Mouse (Mus musculus) liver, embryonic 14.5 days (tissue): ENCODE results near the gene 9130213A22Rik. TPM values are rescaled to one million over a fixed set of nuclear protein-coding genes. Genes with fewer than 3 reads are reported as not detected.

Experiments used
- ATAC-seq: fragments of 200-750 bp; cut with Nextera tagmentation; 2 replicates; pipeline ENCODE4 v1.8.0; 2017; ENCODE audit warnings: moderate number of reproducible peaks, mild to moderate bottlenecking, moderate library complexity; ENCODE audit not compliant: insufficient read depth
- DNase-seq, 3 experiments: peaks; one replicate each; pipeline ENCODE4 v3.0.0-alpha.2; 2012 to 2013; ENCODE audit warnings: low read depth in 3 of 3, low spot score in 3 of 3
- H3K27ac ChIP-seq: fragments of 300-500 bp; sonication (generic); 2 replicates; pipeline ENCODE4 v1.5.1; 2014; ENCODE audit warnings: moderate library complexity, mild to moderate bottlenecking, control low read depth, inconsistent platforms
- H3K27me3 ChIP-seq: fragments of 300-500 bp; sonication (generic); 2 replicates; pipeline ENCODE4 v1.6.1; 2014; ENCODE audit warnings: mild to moderate bottlenecking, low read length, moderate library complexity; ENCODE audit not compliant: control insufficient read depth, insufficient read depth
- H3K36me3 ChIP-seq: fragments of 300-500 bp; sonication (generic); replicated peaks from 2 replicates; pipeline ENCODE4 v1.6.1; 2014; ENCODE audit warnings: low read depth; ENCODE audit not compliant: control insufficient read depth, insufficient read depth
- H3K4me1 ChIP-seq, 2 experiments: fragments of 200-500 bp in 1 of 2; fragments of 300-500 bp in 1 of 2; sonication (generic) in 1 of 2; replicated peaks; 2 replicates each; pipeline ENCODE4 v1.6.1; 2012 to 2014; ENCODE audit warnings: antibody characterized with exemption in 1 of 2, inconsistent platforms in 1 of 2, low read length in 1 of 2; ENCODE audit not compliant: control insufficient read depth in 2 of 2, insufficient read depth in 2 of 2
- H3K4me2 ChIP-seq: fragments of 300-500 bp; sonication (generic); 2 replicates; pipeline ENCODE4 v1.6.1; 2014; ENCODE audit warnings: low read depth, mild to moderate bottlenecking, control low read depth, moderate library complexity
- H3K4me3 ChIP-seq, 2 experiments: fragments of 200-500 bp in 1 of 2; fragments of 300-500 bp in 1 of 2; sonication (generic) in 1 of 2; 2 replicates each; pipeline ENCODE4 v1.5.1; 2012 to 2014; ENCODE audit warnings: low read depth in 2 of 2, low read length in 2 of 2, mild to moderate bottlenecking in 2 of 2, control low read depth in 1 of 2, inconsistent platforms in 1 of 2, moderate library complexity in 1 of 2; ENCODE audit not compliant: insufficient read depth in 1 of 2
- H3K9ac ChIP-seq: fragments of 300-500 bp; sonication (generic); replicated peaks from 2 replicates; pipeline ENCODE4 v1.6.1; 2014; ENCODE audit warnings: mild to moderate bottlenecking, control low read depth, moderate library complexity
- H3K9me3 ChIP-seq: fragments of 300-500 bp; sonication (generic); 2 replicates; pipeline ENCODE4 v1.6.1; 2016; ENCODE audit warnings: low read length, mixed read lengths; ENCODE audit not compliant: control insufficient read depth
- CTCF ChIP-seq: IDR thresholded peaks from 2 replicates; pipeline ENCODE4 v1.5.1; 2016; ENCODE audit warnings: antibody characterized with exemption, low read depth, control low read depth
- EP300 ChIP-seq: IDR thresholded peaks from 2 replicates; pipeline ENCODE4 v1.6.1; 2016; ENCODE audit warnings: antibody characterized with exemption, low read depth
- WGBS: fragments of 180-500 bp; shearing (Covaris S2); extraction: QIAGEN DNeasy Blood & Tissue Kit; methylation state at CpG from one replicate; pipeline ENCODE4 v1.1.7; 2014; ENCODE audit not compliant: insufficient replicate concordance; 5-methylcytosine and 5-hydroxymethylcytosine counted together
- polyA plus RNA-seq, 2 experiments: library from polyadenylated mRNA; depleted of rRNA in 1 of 2; stranded (reverse) in 1 of 2; unstranded in 1 of 2; fragments of >200 nt; fragmentation: Nextera tagmentation in 1 of 2; extraction: Ambion mirVana in 1 of 2; gene quantifications; 2 replicates each; pipeline versions ENCODE4 v1.2.1 to v1.2.3; 2012 to 2014

9130213A22Rik gene
- polyA plus RNA-seq, 2 experiments: 0.08 TPM; not detected in 1

DNA sequence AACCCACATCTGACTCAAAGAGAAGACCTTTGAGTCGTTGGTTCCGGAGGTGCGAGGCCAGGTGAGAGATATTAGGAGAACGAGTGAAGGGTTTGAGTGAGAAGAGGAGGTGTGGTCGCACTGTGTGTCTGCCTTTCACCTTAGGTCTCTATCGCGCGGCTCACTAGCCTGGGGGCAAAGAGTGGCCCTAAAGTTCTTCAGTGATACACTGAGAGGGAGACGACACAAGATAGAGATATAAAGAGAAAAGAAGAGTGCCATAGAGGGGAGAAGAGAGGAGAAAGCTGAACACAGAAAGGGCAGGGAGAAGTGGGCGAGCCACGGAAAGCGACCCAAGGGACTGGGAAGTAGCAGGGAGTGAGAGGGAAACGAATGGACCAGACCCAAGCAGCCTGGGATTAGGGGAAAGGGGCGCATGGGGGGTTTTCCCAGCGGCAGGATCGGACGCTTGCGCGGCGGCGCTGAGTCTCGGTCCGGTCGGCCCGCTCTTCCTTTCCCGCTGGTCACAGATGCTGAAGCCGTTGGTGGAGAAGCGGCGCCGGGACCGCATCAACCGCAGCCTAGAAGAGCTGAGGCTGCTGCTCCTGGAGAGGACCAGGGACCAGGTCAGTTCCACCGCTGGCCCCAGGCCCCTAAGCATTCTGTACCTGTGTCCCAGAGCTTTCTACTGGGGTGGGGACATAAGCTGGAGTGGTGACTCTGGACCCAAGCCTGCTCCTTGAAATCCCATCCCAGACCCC is 1.2 kb downstream of the 9130213A22Rik start:
- Histone ChIP-seq H3K27me3 (peaks cover 38% of the 10 kb centered on the region), H3K9ac (no peak overlapping the region), H3K4me3 (peak overlapping the region; percentile 75 to 77), H3K36me3 (no peaks in the 10 kb centered on the region), H3K9me3 (no peaks in the 10 kb centered on the region), H3K27ac (no peak overlapping the region), H3K4me2 (peak overlapping the region; percentile 96), H3K4me1 (peaks cover 12 to 24% of the 10 kb centered on the region in 2 experiments)
- WGBS: 1% methylated on average over 33 of the region's 33 CpGs
- DNase-seq (no peak), ATAC-seq (no peak)
- no peak for TF ChIP-seq CTCF
- TF ChIP-seq EP300: no peak

GRCm38 (mm10) chr11:69120221-69121000 is 2.0 kb downstream of the 9130213A22Rik start, which contains the start of gene Hes7:
Hes7 (plus strand) TSS chr11:69120404.
- TF ChIP-seq CTCF (no peak), EP300 (no peak)
- peak within 1 kb of the TSS; percentile 96 for H3K4me2 ChIP-seq
- H3K27me3 ChIP-seq: peaks cover 38% of the 10 kb centered on the region
- H3K36me3 ChIP-seq: no peaks in the 10 kb centered on the region
- peaks cover 12 to 17% of the 10 kb centered on the region in 2 experiments for H3K4me1 ChIP-seq
- 2% methylated on average over 27 of the region's 27 CpGs for WGBS
- H3K9ac ChIP-seq: no peak within 1 kb of the TSS; the same call in 1 of the 2 replicates
- ATAC-seq (no peak), DNase-seq (no peak)
- H3K4me3 ChIP-seq: peak within 1 kb of the TSS; percentile 75 to 77
- no peak within 1 kb of the TSS for H3K27ac ChIP-seq
- no peaks in the 10 kb centered on the region for H3K9me3 ChIP-seq

DNA sequence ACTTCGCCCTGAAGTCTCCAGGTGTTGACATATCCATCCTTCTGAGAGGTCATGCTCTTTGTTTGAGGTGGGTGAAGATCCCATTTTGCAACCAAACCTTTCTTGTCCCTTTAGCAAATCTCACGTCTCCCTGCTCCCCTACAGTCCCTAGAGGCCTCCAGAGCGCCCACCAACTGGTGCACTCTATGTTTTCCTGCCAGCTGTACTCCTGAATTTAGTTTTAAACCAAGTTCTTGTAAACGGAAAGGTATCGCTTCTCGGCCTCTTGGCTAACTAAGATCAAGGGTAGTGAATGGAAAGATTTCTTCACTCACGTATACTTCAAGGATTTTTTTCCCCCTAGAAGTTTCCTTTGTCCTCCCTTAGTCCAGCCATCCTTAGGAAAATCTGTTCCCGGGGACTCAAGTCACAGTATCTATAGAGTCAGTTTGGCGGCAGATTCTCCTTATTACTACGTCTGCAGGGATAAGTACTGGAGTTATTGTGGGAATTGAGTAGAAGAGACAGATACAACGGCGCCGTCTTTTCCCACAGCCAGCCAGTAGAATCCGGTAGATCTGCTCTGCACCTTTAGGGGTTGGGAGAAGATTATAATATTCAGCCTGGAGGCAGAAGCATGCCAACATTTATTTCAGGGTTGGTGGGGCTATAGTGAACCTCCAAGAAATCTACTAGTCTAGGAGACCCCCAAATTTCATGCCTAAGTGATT is 2.8 kb downstream of the 9130213A22Rik start:
- 44% methylated on average over 14 of the region's 14 CpGs for WGBS
- Histone ChIP-seq H3K27me3 (peaks cover 38% of the 10 kb centered on the region), H3K9ac (no peak overlapping the region), H3K4me3 (peak overlapping the region in 1 of 2 experiments; percentile 11; a peak in 1 of 4 replicates), H3K4me1 (peaks cover 12 to 17% of the 10 kb centered on the region in 2 experiments), H3K36me3 (no peaks in the 10 kb centered on the region), H3K4me2 (peak overlapping the region; percentile 96), H3K9me3 (no peaks in the 10 kb centered on the region), H3K27ac (no peak overlapping the region)
- no peak for ATAC-seq
- no peak for TF ChIP-seq EP300
- TF ChIP-seq CTCF: no peak
- DNase-seq: no peak

DNA sequence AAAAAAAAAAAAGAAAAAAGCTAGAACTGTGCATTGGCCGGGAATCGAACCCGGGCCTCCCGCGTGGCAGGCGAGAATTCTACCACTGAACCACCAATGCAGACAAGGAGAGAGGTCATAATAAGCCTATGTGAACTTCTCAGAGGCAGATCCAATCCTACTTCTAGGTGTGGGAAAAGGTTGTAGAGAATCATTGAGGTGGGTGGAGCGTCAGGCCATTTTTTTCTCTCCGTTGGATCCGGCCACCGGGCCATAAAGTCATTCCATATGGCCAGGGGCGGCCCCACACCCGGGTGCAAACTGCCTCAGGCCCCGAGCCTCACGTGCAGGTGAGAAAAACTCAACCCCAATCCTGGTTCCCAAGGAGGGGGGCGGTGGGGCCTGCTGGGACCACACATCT is 3.6 kb downstream of the 9130213A22Rik start:
- H3K4me3 ChIP-seq: peak overlapping the region; percentile 10 to 68; a peak in 3 of 4 replicates

More for the DNA sequence above, 3.6 kb downstream of the 9130213A22Rik start:
- no peak for TF ChIP-seq CTCF
- 0 out of 2 replicates have a peak, but pooled peaks have one; percentile 29 for TF ChIP-seq EP300
- Histone ChIP-seq H3K36me3 (no peaks in the 10 kb centered on the region), H3K27me3 (peaks cover 38% of the 10 kb centered on the region), H3K9ac (no peak overlapping the region; the same call in 1 of the 2 replicates), H3K4me2 (peak overlapping the region; percentile 96), H3K4me1 (peaks cover 12 to 17% of the 10 kb centered on the region in 2 experiments), H3K9me3 (no peaks in the 10 kb centered on the region), H3K27ac (no peak overlapping the region)
- peak; percentile 33; the same call in 1 of the 2 replicates for ATAC-seq
- 1% methylated on average over 15 of the region's 15 CpGs for WGBS
- DNase-seq: peak; percentile 72 to 82 (median 73)
